Mouse (Mus musculus) liver, postnatal 0 days (tissue): ENCODE measurements around the gene Tmem229b. TPM values are rescaled to one million over a fixed set of nuclear protein-coding genes. Genes with fewer than 3 reads are reported as not detected.
"Not testable (repeated sequence)": the region's sequence is repeated elsewhere in the genome, so short reads cannot be mapped to it uniquely, and the experiment has no call there.

Source experiments
- ATAC-seq: fragments of 200-750 bp; cut with Nextera tagmentation; 2 replicates; pipeline ENCODE4 v1.8.0; 2017; ENCODE audit warnings: mild to moderate bottlenecking, moderate library complexity
- DNase-seq: peaks from one replicate; pipeline ENCODE4 v3.0.0-alpha.2; 2016
- H3K27ac ChIP-seq: fragments of 300-500 bp; sonication (generic); 2 replicates; pipeline ENCODE4 v1.5.1; 2014; ENCODE audit warnings: antibody characterized with exemption, moderate library complexity, mild to moderate bottlenecking, low read depth
- H3K27me3 ChIP-seq: fragments of 300-500 bp; sonication (generic); 2 replicates; pipeline ENCODE4 v1.6.1; 2014; ENCODE audit warnings: low read length, control low read depth, mixed read lengths; ENCODE audit not compliant: insufficient read depth
- H3K36me3 ChIP-seq: fragments of 300-500 bp; sonication (generic); replicated peaks from 2 replicates; pipeline ENCODE4 v1.6.1; 2014; ENCODE audit warnings: mild to moderate bottlenecking, control low read depth, low read length, moderate library complexity, mixed read lengths; ENCODE audit not compliant: insufficient read depth
- H3K4me1 ChIP-seq: fragments of 300-500 bp; sonication (generic); 2 replicates; pipeline ENCODE4 v1.6.1; 2014; ENCODE audit warnings: antibody characterized with exemption, mild to moderate bottlenecking, control low read depth; ENCODE audit not compliant: insufficient read depth
- H3K4me2 ChIP-seq: fragments of 300-500 bp; sonication (generic); 2 replicates; pipeline ENCODE4 v1.6.1; 2014; ENCODE audit warnings: low read depth, mild to moderate bottlenecking, low read length, moderate library complexity, mixed read lengths
- H3K4me3 ChIP-seq: fragments of 300-500 bp; sonication (generic); 2 replicates; pipeline ENCODE4 v1.5.1; 2014; ENCODE audit warnings: low read depth, low read length
- H3K9ac ChIP-seq: fragments of 300-500 bp; sonication (generic); replicated peaks from 2 replicates; pipeline ENCODE4 v1.6.1; 2014; ENCODE audit warnings: mild to moderate bottlenecking, moderate library complexity
- H3K9me3 ChIP-seq: fragments of 300-500 bp; sonication (generic); 2 replicates; pipeline ENCODE4 v1.6.1; 2016; ENCODE audit warnings: mild to moderate bottlenecking, control low read depth, low read length, mixed read lengths
- CTCF ChIP-seq: sonication (generic); IDR thresholded peaks from 2 replicates; pipeline ENCODE4 v1.5.1; 2016; ENCODE audit warnings: antibody characterized with exemption, low read depth
- EP300 ChIP-seq: IDR thresholded peaks from 2 replicates; pipeline ENCODE4 v1.6.1; 2016; ENCODE audit warnings: antibody characterized with exemption, low read depth, mild to moderate bottlenecking
- WGBS: fragments of 180-500 bp; shearing (Covaris S2); extraction: QIAGEN DNeasy Blood & Tissue Kit; methylation state at CpG from one replicate; pipeline ENCODE4 v1.1.7; 2014; ENCODE audit not compliant: insufficient replicate concordance; 5-methylcytosine and 5-hydroxymethylcytosine counted together
- polyA plus RNA-seq: library from polyadenylated mRNA; unstranded; fragments of >200 nt; fragmentation: Nextera tagmentation; extraction: Ambion mirVana; gene quantifications from 2 replicates; pipeline ENCODE4 v1.2.1, GENCODE M21; 2015

The Tmem229b gene
- polyA plus RNA-seq, 1 experiment from 2014 or later, result 3.6 TPM

- Histone ChIP-seq H3K4me3 (no peak overlapping the region), H3K9ac (no peak overlapping the region; the same call in 1 of the 2 replicates), H3K27ac (0 out of 2 replicates have a peak overlapping the region, but pooled peaks have one; percentile 22), H3K27me3 (peaks cover 10% of the 10 kb centered on the region), H3K36me3 (no peaks in the 10 kb centered on the region), H3K4me1 (peaks cover 8% of the 10 kb centered on the region), H3K4me2 (no peak overlapping the region), H3K9me3 (no peaks in the 10 kb centered on the region)
- TF ChIP-seq CTCF, result no peak
- no peak for TF ChIP-seq EP300
- 57% methylated on average over 4 of the region's 4 CpGs for WGBS
- ATAC-seq (peak; percentile 95), DNase-seq (no peak)
These were observed 70.9 kb downstream of the Tmem229b start for GRCm38 (mm10) chr12:78936494-78936893.

GRCm38 (mm10) chr12:78929900-78930299 lies 77.5 kb downstream of the Tmem229b start:
- no peaks in the 10 kb centered on the region for H3K4me1 ChIP-seq
- no peak for DNase-seq
- no peak overlapping the region for H3K4me3 ChIP-seq
- H3K27me3 ChIP-seq, result 0 out of 2 replicates have a peak, but pooled peaks cover 7% of the 10 kb centered on the region
- WGBS, result 60% methylated on average over 1 of the region's 1 CpGs
- TF ChIP-seq CTCF (no peak), EP300 (no peak)
- no peak for ATAC-seq
- no peak overlapping the region for H3K27ac ChIP-seq
- H3K9ac ChIP-seq, result no peak overlapping the region
- no peaks in the 10 kb centered on the region for H3K9me3 ChIP-seq
- no peak overlapping the region for H3K4me2 ChIP-seq
- no peaks in the 10 kb centered on the region for H3K36me3 ChIP-seq

- Histone ChIP-seq H3K9ac (no peak overlapping the region), H3K36me3 (no peaks in the 10 kb centered on the region), H3K4me1 (no peaks in the 10 kb centered on the region), H3K9me3 (no peaks in the 10 kb centered on the region), H3K4me3 (no peak overlapping the region), H3K27me3 (0 out of 2 replicates have a peak, but pooled peaks cover 7% of the 10 kb centered on the region), H3K4me2 (no peak overlapping the region), H3K27ac (no peak overlapping the region)
- TF ChIP-seq EP300 (no peak), CTCF (no peak)
- 71% methylated on average over 5 of the region's 5 CpGs for WGBS
- ATAC-seq (no peak), DNase-seq (no peak)
These were observed 80.1 kb downstream of the Tmem229b start for GRCm38 (mm10) chr12:78927287-78927686.

DNA sequence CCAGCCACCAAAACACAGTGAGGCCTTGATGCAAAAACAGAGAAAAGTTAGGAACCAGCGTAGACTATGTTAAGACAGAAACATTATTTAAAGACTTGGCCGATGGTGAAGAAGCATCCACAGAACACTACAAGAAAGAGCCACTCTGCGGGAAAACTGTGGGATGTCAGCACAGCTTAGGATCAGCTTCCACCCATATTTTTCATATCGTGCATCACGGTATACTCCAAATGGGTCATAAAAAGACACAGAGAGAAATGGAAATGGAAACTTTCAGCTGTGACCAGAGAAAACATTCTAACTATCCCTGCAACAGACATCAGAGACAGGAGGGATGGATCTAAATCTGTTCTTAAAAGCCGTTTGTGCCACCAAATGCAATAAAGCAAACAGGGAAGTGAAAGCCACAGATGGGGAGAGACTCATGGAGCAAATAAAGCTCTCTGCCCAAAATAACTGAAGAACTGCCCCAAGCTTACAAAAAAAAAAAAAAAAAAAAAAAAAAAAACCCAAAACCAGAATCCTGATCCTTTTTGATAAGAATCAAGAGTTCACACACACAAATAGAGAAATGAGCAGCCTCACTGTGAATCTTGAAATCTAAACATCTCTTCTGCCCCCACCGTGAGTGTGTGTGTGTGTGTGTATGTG lies 83.8 kb downstream of the Tmem229b start:
- no peak overlapping the region for H3K4me2 ChIP-seq
- H3K36me3 ChIP-seq, result no peaks in the 10 kb centered on the region
- ATAC-seq (no peak), DNase-seq (no peak)
- H3K9me3 ChIP-seq, result no peaks in the 10 kb centered on the region
- H3K9ac ChIP-seq, result no peak overlapping the region
- 0 out of 2 replicates have a peak, but pooled peaks cover 7% of the 10 kb centered on the region for H3K27me3 ChIP-seq
- H3K27ac ChIP-seq, result peak overlapping the region; percentile 50
- H3K4me3 ChIP-seq, result no peak overlapping the region
- WGBS, result 57% methylated on average over 7 of the region's 7 CpGs
- TF ChIP-seq CTCF, result no peak
- no peak for TF ChIP-seq EP300
- H3K4me1 ChIP-seq, result no peaks in the 10 kb centered on the region

DNA sequence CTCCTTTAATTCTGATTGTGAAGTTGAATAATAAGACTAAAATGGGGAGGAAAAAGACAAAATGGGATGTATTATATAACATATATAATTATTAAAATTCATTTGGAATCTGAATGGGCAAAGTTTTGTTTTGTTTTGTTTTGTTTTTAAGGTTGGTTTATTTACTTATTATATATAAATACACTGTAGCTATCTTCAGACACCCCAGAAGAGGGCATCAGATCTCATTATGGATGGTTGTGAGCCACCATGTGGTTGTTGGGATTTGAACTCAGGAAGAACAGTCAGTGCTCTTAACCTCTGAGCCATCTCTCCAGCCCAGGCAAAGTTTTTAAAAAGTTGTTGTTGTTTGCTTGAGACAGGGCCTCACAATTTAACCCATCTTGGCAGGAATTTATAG lies 84.5 kb downstream of the Tmem229b start:
- peak overlapping the region; percentile 50 for H3K27ac ChIP-seq
- not testable (repeated sequence) for H3K4me1 ChIP-seq, H3K36me3 ChIP-seq, DNase-seq, ATAC-seq, H3K9me3 ChIP-seq, H3K9ac ChIP-seq, H3K4me2 ChIP-seq, H3K27me3 ChIP-seq, H3K4me3 ChIP-seq

DNA sequence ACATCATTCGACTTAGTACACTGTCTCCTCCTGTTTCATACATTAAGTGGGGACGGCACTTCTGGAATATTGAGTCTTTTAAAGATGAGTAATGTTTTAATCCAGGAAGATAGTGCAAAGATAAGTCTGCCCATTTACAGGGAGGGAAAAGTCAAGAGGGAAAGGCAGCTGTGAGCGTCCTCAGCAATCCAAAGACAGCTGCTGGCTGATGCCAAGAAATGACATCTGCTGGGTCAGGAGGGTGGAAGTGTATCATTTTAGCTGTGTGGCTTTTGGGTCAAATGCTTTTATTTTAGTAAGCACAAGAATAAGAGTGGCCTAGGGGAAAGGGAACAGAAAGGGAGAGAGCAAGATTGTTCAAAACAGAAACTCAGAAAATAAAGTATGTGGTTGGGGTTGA lies 85.4 kb downstream of the Tmem229b start:
- no peak overlapping the region for H3K27ac ChIP-seq
- H3K36me3 ChIP-seq, result no peaks in the 10 kb centered on the region
- no peak for ATAC-seq
- H3K4me1 ChIP-seq, result no peaks in the 10 kb centered on the region
- H3K9me3 ChIP-seq, result no peaks in the 10 kb centered on the region
- 0 out of 2 replicates have a peak, but pooled peaks cover 4% of the 10 kb centered on the region for H3K27me3 ChIP-seq
- H3K4me3 ChIP-seq, result no peak overlapping the region
- no peak for DNase-seq
- TF ChIP-seq CTCF (no peak), EP300 (no peak)
- H3K9ac ChIP-seq, result no peak overlapping the region
- WGBS, result 78% methylated on average over 3 of the region's 3 CpGs
- no peak overlapping the region for H3K4me2 ChIP-seq

- 78% methylated on average over 4 of the region's 4 CpGs for WGBS
- no peak for ATAC-seq
- Histone ChIP-seq H3K9me3 (no peaks in the 10 kb centered on the region), H3K36me3 (no peaks in the 10 kb centered on the region), H3K4me3 (no peak overlapping the region), H3K27ac (no peak overlapping the region), H3K9ac (no peak overlapping the region), H3K4me2 (no peak overlapping the region), H3K27me3 (0 out of 2 replicates have a peak, but pooled peaks cover 3% of the 10 kb centered on the region), H3K4me1 (no peaks in the 10 kb centered on the region)
- TF ChIP-seq EP300 (no peak), CTCF (no peak)
- DNase-seq, result no peak
These were observed 86.0 kb downstream of the Tmem229b start for GRCm38 (mm10) chr12:78921421-78921820.
